Mouse (Mus musculus) cerebellum, adult 8-10 months (tissue): Measurements from ENCODE around the gene Fgf18.

Source experiments
- DNase-seq: peaks from one replicate; pipeline ENCODE4 v3.0.0; 2022

The Fgf18 gene

GRCm38 (mm10) chr11:33147171-33147571 lies at the start of gene Fgf18:
Gene Fgf18, minus strand, starts transcription at chr11:33147400.
- DNase-seq = peak; percentile 20

GRCm38 (mm10) chr11:33196447-33197132 lies 49.4 kb upstream of the Fgf18 start:
- DNase-seq = peak; percentile 44

DNA sequence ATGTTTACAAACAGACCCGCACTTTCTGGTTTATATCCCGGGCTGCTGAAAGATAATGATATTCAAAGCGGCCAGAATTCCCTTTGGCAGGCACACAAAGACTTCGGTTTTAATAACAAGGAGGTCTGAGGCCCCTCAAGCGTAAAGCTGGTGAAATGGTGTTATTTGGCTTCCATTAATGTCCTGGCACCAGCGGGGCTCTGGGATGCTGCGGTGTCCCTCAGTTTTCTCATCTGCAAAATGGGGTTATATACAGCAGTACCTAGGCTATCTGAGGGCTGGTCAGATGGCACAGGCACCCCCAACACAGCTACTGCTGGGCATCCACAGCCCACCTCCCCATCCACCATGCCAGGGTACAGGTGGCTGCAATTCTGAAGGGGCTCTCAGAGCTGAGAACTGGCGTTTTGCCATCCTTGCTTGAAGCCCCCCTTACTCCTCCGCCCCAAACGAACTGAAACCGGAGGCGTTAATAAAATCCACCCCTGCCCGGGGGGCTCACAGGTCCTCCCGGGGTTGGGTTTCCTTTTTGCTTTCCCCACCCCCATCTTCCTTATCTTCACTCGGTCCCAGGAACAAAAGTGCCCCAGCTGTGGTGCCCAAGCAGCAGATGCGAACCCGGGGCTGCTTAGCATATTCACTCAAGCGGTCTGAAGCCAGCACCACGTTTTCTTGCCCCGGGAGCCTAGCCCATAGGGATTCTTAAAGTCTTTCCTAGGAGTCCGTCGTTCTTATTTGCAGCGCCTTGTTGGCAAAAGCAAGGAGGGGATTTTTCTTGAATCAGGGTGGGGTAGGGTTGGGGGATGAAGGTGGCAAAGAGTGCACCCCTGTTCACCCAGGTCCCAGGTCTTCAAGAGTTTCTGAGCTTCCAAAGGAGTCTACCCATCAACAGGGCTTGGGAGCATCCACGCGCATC lies 48.6 kb upstream of the Fgf18 start:
- no peak for DNase-seq

- DNase-seq = no peak
These were observed 47.9 kb upstream of the Fgf18 start for GRCm38 (mm10) chr11:33195061-33195460.

GRCm38 (mm10) chr11:33193695-33194094 lies 46.5 kb upstream of the Fgf18 start:
- DNase-seq = no peak

- no peak for DNase-seq
These were observed 34.6 kb upstream of the Fgf18 start for GRCm38 (mm10) chr11:33181804-33182203.

DNA sequence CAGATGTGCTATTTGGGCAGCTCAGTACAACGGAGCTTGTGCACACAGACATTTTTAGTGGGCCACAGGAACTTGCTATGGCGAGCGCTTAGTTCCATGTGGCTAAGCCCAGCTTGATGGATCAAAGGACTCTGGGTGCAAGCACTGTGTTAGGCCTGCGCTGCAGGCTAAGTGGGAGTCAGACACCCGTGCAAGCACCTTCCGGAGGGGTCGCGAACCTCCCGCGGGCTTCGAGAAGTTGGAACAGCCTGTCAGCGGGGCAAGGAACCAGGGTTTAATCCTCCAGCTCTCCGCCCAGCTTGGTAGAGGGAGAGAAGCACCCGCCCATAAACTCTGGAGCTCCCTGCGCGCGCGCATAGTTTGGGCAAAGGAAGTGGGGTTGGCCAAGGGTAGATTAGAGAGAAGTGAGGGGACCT lies 33.5 kb upstream of the Fgf18 start:
- no peak for DNase-seq

DNA sequence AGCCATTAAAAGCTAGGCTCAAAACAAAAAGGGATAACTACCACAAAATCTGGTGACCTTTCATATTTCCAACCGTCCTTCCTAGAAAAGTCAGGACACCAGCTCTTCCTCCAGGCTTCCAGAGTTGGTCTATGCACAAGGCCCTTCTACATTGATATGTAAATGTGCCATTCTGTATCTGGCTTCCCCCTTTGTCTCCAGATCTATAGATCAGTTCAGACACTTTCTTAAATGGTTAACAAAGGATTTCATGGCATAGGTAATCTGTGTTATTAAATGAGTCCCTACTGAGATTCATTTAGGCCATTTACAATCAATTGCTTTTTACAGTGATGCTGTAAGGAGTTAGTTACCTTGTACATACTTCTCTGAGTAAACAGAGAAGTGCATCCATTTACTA lies 32.6 kb upstream of the Fgf18 start:
- no peak for DNase-seq

GRCm38 (mm10) chr11:33176525-33177245 lies 29.5 kb upstream of the Fgf18 start:
- peak; percentile 56 for DNase-seq

- no peak for DNase-seq
These were observed 28.6 kb upstream of the Fgf18 start for GRCm38 (mm10) chr11:33175768-33176167.

DNA sequence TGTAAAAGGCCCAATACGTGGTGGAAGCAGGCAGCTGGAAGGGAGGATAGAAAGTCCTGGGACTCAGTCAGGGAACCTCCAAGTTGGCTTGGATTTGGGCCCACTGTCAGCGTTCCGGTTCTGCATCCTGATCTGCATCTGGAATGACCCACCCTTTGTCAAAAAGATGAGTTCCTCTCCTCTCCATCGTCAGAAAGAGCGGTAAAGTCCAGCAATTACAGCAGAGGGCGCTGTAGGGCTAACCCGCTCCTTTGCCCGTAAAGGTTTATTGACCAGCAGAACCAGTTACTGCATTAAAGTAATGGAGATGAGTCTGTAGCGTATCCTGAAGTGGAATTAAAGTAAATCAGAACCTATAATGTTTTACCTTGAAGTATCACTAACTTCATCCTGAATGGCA lies 23.3 kb upstream of the Fgf18 start:
- peak; percentile 51 for DNase-seq

DNA sequence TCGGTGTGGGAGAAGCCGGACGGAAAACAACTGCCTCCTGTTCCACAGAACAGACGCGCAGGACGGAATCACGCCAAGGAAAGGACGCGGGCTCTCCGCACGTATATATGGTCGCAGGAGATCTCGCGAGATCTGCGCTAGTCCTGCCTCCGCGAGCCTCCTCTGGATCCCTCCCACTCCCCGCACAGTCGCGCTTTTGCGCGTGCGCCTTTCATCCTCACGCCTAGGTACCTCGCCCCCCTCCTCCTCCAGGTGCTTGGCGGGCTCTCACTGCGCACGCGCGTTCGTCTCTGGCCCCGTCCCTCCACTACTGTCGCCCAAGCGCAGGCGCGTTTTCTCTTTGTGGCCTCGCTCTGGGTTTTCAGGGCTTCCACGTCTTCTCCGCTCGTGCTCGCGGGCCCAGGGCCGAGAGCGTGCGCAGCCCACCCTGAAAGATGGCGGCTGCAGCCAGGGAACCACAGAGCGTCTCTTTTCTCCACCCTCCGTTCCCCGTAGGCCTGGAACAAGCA lies 15.9 kb upstream of the Fgf18 start, which contains the start of gene Npm1:
Gene Npm1, minus strand, starts transcription at position 209 of the 509 bp plus-strand sequence.
- DNase-seq = peak; percentile 100

DNA sequence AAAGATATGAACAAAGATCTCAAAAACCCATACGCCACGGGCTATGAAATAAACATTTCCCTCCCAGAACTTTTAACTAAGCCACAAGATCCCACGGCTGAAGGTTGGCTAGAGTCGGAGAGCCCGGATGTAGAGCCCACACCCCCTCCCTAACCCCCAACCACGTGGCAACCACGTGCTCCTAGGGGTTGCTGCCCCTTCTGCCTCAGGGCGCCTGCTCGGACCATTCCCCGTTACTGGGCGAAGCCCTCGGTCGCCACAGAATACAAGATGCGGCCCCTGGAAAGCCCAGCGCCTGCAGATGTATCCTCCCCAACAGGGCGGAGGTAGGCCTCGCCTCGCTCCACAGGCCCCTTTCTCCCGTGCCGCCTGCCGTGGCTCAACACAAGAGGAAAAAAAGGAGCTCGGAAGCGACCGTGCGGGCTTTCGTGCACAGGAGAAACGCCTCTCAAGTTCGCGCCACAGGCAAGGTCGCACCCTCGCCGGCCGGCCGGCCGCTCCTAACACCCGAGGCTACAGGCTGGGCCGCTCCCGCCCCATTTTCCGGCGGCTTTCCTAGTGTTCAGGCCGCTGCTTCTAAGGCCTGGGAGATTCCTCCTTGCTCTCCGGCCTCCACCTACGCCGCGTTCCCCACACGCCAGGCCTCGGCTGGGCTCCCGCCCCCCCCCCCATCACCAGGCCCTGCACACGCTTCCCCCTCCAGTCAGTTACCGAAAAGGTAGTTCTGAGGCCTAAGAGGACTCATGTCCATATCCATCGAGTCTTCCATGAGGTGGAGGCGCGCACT lies 15.2 kb upstream of the Fgf18 start:
- peak; percentile 57 for DNase-seq

DNA sequence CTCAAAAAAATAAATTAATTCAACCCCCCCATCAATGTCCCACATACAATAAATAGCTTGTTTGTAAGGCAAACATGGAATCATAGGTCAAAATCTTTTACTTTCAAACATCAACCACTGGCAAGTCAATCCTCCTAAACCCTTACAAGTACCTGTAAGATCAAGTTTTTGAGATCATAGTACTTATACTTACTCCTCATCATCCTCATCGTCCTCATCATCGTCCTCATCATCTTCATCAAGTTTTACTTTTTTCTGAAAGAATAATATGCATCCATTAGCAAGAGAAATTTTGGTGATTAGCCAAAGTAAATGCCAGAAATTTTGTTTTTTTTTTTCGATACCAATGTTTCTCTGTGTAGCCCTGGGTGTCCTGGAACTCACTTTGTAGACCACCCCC lies 12.5 kb upstream of the Fgf18 start:
- no peak for DNase-seq

GRCm38 (mm10) chr11:33157453-33158196 lies 10.4 kb upstream of the Fgf18 start:
- DNase-seq = no peak

DNA sequence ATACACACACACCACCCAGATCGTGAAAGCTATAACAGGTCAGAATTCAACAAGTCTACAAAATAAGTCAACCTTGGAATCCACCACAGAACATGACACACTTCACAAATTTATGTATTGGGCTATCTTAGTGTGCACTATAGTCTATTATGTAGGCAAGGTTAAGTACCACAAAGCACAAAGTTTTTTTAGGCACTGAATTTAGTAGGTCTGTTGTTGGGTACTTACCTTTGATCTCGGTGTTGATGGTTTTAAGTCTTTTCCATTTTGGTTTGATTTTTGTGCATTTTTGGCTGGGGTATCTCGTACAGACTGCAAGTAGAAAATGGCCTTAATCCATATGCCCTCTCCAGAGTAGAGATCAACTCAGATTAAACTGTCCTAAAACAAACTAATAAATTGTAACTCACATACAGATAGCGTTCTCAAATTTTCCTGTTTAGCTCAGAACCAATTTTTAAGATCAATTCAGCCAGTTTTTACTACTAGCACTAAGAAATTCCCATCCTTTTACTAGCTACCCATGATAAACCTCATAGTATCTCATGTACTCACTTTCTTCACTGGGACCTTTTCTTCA lies 9.3 kb upstream of the Fgf18 start:
- no peak for DNase-seq

DNA sequence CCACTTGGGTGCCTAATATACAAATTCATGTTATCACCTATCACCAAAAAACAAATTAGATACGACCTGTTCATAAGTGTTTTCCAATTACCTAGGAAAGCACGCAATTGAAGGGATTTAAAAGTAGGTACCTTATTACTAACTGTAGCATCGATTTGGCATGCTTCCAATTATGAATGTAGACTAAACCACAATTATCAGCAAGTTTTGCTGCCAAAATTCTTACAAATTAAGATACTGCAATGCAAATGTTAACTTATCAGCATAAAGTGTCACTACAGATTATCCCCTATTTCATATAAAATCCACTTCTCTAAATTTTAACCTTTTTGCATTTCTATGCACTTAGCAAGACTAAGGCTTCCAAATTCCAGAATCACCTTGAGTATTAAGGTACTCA lies 7.3 kb upstream of the Fgf18 start:
- no peak for DNase-seq

DNA sequence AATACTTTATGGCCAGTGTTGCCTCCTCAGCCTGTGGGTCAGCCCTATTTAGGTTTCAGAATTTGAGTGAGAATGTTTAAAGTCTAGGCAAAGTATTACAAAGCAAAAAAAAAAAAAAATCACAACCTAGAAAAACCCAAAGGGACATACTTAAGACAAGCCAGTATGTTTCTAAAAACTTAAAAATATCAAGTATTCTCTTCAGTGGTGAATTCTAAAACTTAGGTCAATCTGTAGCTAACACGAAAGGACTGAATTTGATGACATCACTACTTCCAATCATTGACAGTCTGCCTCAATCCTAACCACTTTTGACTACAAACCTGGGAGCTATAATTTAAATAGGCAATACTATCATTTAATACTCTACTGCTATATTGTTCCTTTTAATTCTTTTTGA lies 5.8 kb upstream of the Fgf18 start:
- DNase-seq = no peak

DNA sequence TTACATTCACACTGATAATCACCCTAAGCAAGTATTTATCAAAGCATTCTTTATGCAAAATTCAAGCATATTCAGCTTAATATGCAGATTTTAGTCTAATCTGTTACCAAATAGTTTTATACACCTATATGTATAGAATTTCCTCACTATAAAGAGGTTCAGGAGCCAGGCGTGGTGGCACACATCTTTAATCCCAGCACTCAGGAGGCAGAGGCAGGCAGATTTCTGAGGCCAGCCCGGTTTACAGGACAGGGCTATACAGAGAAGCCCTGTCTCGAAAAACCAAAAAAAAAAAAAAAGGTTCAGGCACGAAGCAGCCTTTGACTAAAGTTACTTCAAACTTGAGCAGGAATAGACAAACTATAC lies 4.6 kb upstream of the Fgf18 start:
- no peak for DNase-seq

DNA sequence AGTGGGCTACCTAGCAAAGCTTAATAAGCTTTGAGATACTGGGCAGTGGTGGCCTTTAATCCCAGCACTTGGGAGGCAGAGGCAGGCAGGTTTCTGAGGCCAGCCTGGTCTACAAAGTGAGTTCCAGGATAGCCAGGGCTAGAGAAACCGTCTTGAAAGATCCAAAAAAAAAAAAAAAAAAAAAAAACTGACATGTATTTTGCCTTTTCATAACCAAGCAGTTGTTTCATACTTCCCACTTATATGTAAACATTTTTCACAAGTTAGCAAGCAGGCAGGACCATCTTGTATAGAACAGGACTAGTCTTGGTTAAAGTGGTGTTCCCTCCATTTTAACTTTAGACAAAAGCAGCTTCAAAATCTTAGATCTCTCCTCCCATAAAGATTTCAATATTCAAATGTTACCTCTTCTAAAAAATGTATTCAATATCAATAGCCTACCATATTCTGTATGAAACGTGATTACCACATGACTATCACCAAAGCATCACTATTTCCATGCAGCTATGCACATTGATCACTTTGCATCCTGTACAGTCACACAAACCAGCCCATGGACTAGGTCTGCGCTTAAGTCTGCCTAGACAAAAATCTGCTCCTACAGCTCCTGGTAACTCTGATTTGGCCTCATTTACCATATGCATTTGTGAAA lies 4.1 kb upstream of the Fgf18 start:
- no peak for DNase-seq

- DNase-seq = no peak
These were observed 3.2 kb upstream of the Fgf18 start for GRCm38 (mm10) chr11:33150364-33150763.
